Mouse (Mus musculus): ENCODE measurements around the gene Vav1.

DNA sequence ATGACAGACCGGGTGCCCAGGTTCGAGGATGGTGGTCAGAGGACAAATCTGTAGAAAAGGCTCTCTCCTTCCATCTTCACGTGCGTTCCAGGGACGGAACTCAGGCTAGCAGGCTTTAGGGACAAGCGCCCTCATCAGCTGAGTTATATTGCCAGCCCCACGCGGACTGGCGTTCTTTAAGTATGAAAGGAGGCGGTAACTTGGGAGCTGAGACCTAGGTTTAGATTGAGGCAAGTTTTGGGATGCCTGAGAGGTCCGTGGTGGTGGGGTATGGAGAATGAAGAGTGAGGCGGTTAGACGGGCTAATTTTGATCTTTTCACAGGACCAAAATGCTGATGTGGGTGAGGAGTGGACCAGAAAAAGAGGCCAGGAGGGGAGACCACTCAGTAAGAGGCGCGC is 4.2 kb upstream of the Vav1 start:
- no peak for TF ChIP-seq CTCF (IDR thresholded peaks at IDR 0.05; ENCODE audit: extremely low read depth, insufficient read depth, insufficient read length, insufficient replicate concordance)
- no peak for TF ChIP-seq POLR2A (IDR thresholded peaks at IDR 0.05; ENCODE audit: low read depth, low read length)
